In the genomic region with DNA sequence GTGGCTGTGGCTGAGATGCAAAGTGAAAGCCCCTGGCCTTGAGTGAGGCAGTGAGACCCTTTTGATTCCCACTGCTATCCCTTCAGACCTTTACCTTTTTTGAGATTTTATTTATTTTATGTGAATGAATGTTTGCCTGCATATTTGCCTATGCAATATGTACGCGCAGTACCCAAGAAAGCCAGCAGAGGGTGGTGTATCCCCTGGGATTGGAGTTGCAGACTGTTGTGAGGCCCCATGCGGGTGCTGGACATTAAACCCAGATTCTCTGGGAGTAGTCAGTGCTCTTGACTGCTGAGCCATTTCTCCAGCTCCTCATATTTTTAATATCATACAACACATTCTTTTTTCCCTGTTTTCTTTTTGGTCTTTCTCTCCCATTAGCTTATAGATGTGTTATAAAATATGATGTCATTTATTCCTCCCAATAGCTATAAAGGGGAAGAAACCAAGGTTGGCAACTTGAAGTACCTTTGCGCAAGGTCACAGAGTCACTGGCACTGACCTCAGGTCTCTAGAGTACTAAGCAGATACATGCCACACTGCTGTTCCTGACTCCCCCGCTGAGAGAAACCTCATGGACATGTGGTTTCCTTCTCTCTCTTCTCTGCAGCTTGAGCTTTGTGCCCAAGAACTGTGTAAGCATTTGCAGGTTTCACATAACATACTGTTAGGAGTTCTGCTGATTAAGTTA, we compare ENCODE assay signal across 8 mouse cellular contexts. TPM values are rescaled to one million over a fixed set of nuclear protein-coding genes. Genes with fewer than 3 reads are reported as not detected.
DNase-seq lines count a peak whose midpoint lies in the region; TF ChIP-seq lines count a peak whose summit lies in the region.

No protein-coding gene starts in this region.

- no peaks in the 10 kb centered on the region for H3K27me3 ChIP-seq in cerebellum, adult 2 months (ENCODE audit: control insufficient read depth, insufficient read depth, low read length)

- no peak overlapping the region for H3K27ac ChIP-seq in cerebellum, adult 2 months (ENCODE audit: insufficient read depth, low read length)
- H3K27ac ChIP-seq in embryonic fibroblast, embryonic 13.5 days (ENCODE audit: insufficient read depth, low read length): no peak overlapping the region

- TF ChIP-seq CTCF in cerebellum, adult 2 months (IDR thresholded peaks at IDR 0.05; ENCODE audit: borderline replicate concordance, insufficient read depth, low read depth, low read length): peak; percentile 63
- peak; percentile 30; the same call in 1 of the 2 replicates for TF ChIP-seq CTCF in embryonic fibroblast, embryonic 13.5 days (IDR thresholded peaks at IDR 0.05; ENCODE audit: borderline replicate concordance, insufficient read depth, low read length)

- intact Hi-C loops in left cerebral cortex, postnatal 14 days (cut with DNase I): loop anchor here (5.0 kb wide), 1 partner anchor 81 kb away; no protein-coding TSS in a partner anchor

- no peak for TF ChIP-seq POLR2A in cerebellum, adult 2 months (IDR thresholded peaks at IDR 0.05; ENCODE audit: borderline replicate concordance, insufficient read depth, low read length)
- TF ChIP-seq POLR2A in embryonic fibroblast, embryonic 13.5 days (IDR thresholded peaks at IDR 0.05; ENCODE audit: low read depth, low read length): no peak

- no peaks in the 10 kb centered on the region for H3K4me1 ChIP-seq in cerebellum, adult 2 months (ENCODE audit: control insufficient read depth, insufficient read depth, low read length)
- peaks cover 6% of the 10 kb centered on the region for H3K4me1 ChIP-seq in embryonic fibroblast, embryonic 13.5 days (ENCODE audit: control insufficient read depth, insufficient read depth, low read length)

- DNase-seq in cerebellum, adult 2 months: peak; percentile 16 to 44
- DNase-seq in cerebellum, adult 11 months: no peak
- peak; percentile 33 to 35 for DNase-seq in left cerebral cortex, postnatal 14 days (ENCODE audit: low spot score in 2 of 2)
- DNase-seq in left cerebral cortex, adult 11 months (ENCODE audit: low spot score): no peak
- peak; percentile 52 to 72 for DNase-seq in adrenal gland, adult 18-20 months (ENCODE audit: low spot score in 2 of 2)
- DNase-seq in lung, postnatal 14 days: peak; percentile 78
- peak; percentile 81 for DNase-seq in testis, postnatal 10 days (ENCODE audit: low spot score)

- WGBS in cerebellum, adult 2 months: 79% methylated on average over 5 of the region's 5 CpGs

- H3K4me3 ChIP-seq in cerebellum, adult 2 months (replicated peaks; ENCODE audit: insufficient read depth, low read depth, low read length): no peak overlapping the region
- no peak overlapping the region for H3K4me3 ChIP-seq in embryonic fibroblast, embryonic 13.5 days (ENCODE audit: insufficient read depth, low read length)

RNA-seq across cellular contexts. Expression of gene Rflnb, which starts 58.5 kb away (rescaled TPM):
- polyA plus RNA-seq in cerebellum, adult 2 months (2012; rRNA removed): 15.7 and 18.4 TPM in 2 replicates
- total RNA-seq in left cerebral cortex, postnatal 14 days (2021): 10 to 100 TPM; 14.3 to 15.8 TPM
- 10 to 100 TPM; 14.2 to 27.1 TPM for total RNA-seq in adrenal gland, adult 18-20 months (2021)
- 67.5 and 82.6 TPM in 2 replicates for polyA plus RNA-seq in embryonic fibroblast, embryonic 13.5 days (2011; ENCODE audit: insufficient read length, low read depth, missing spikeins)

Comparison
In these comparisons a context has a peak if more than half of its experiments do, and no peak if none do; other contexts are left out.
1. DNase-seq: peak in cerebellum, adult 2 months (2 of 2), left cerebral cortex, postnatal 14 days (2 of 2), adrenal gland, adult 18-20 months (2 of 2), lung, postnatal 14 days (single experiment) and testis, postnatal 10 days (single experiment); none in cerebellum, adult 11 months (single experiment) and left cerebral cortex, adult 11 months (single experiment).